Mouse (Mus musculus): ENCODE measurements at regions not wholly inside any gene's neighbourhood (a gene's known extent, or its start where the extent isn't known, plus 50 kb on each side); places are given as distances from the start of the nearest gene placed in this dataset.
"Not testable (repeated sequence)": the region's sequence is repeated elsewhere in the genome, so short reads cannot be mapped to it uniquely, and the experiment has no call there.

GRCm38 (mm10) chr12:8093437-8093836 is 114.5 kb upstream of the Ldah start:
- peak overlapping the region; percentile 25; the same call in 1 of the 2 replicates for H3K27ac ChIP-seq (ENCODE audit: control insufficient read depth, low read depth, low read length)
- no peak overlapping the region for H3K4me3 ChIP-seq (ENCODE audit: control insufficient read depth in 1 of 2, insufficient read depth in 1 of 2, low read depth in 2 of 2, low read length in 2 of 2)
- no peak overlapping the region for H3K9ac ChIP-seq (ENCODE audit: control insufficient read depth, low read depth, low read length, poor library complexity, severe bottlenecking)
- TF ChIP-seq TCF12 (IDR thresholded peaks at IDR 0.05; ENCODE audit: low read depth, low read length) = peak; percentile 40; the same call in 1 of the 2 replicates
- no peak for TF ChIP-seq POLR2AphosphoS2 (IDR thresholded peaks at IDR 0.05; ENCODE audit: low read length)
- TF ChIP-seq JUND (IDR thresholded peaks at IDR 0.05; ENCODE audit: low read depth, low read length) = no peak
- peak; percentile 46; the same call in 1 of the 2 replicates for TF ChIP-seq GATA1 (IDR thresholded peaks at IDR 0.05; ENCODE audit: low read depth, low read length)
- TF ChIP-seq RCOR1 (IDR thresholded peaks at IDR 0.05; ENCODE audit: low read depth, low read length) = 0 out of 2 replicates have a peak, but pooled peaks have one; percentile 6
- TF ChIP-seq MAX (IDR thresholded peaks at IDR 0.05; ENCODE audit: low read length) = no peak
- peak; percentile 44 for TF ChIP-seq TAL1 (IDR thresholded peaks at IDR 0.05; ENCODE audit: low read length)
- TF ChIP-seq BHLHE40 (IDR thresholded peaks at IDR 0.05; ENCODE audit: borderline replicate concordance, low read depth, low read length) = no peak
- peak; percentile 47 to 64; a peak in 3 of 4 replicates for TF ChIP-seq EP300 (IDR thresholded peaks at IDR 0.05; ENCODE audit: low read depth in 1 of 2, low read length in 2 of 2)
- TF ChIP-seq ZKSCAN1 (IDR thresholded peaks at IDR 0.05; ENCODE audit: low read depth, low read length) = no peak
- TF ChIP-seq ZMIZ1 (IDR thresholded peaks at IDR 0.05; ENCODE audit: low read depth, low read length) = no peak
- peak; percentile 27; the same call in 1 of the 2 replicates for TF ChIP-seq ETS1 (IDR thresholded peaks at IDR 0.05; ENCODE audit: low read depth, low read length)
- H3K36me3 ChIP-seq (ENCODE audit: control insufficient read depth in 1 of 2, insufficient read depth in 2 of 2, low read length in 2 of 2) = peaks cover 0 to 21% of the 10 kb centered on the region in 2 experiments; a peak in 2 of 4 replicates
- no peaks in the 10 kb centered on the region for H3K79me2 ChIP-seq (ENCODE audit: control insufficient read depth, insufficient read depth, low read length, poor library complexity)
- DNase-seq (ENCODE audit: low read depth, low spot score) = peak; percentile 52
- H3K9me3 ChIP-seq (replicated peaks; ENCODE audit: insufficient read depth, low read length) = no peaks in the 10 kb centered on the region
- H3K27me3 ChIP-seq (ENCODE audit: control insufficient read depth in 1 of 2, insufficient read depth in 2 of 2, low read length in 2 of 2) = no peaks in the 10 kb centered on the region
- H3K4me1 ChIP-seq (ENCODE audit: control insufficient read depth in 1 of 2, insufficient read depth in 2 of 2, low read length in 2 of 2) = peaks cover 13 to 24% of the 10 kb centered on the region in 2 experiments

DNA sequence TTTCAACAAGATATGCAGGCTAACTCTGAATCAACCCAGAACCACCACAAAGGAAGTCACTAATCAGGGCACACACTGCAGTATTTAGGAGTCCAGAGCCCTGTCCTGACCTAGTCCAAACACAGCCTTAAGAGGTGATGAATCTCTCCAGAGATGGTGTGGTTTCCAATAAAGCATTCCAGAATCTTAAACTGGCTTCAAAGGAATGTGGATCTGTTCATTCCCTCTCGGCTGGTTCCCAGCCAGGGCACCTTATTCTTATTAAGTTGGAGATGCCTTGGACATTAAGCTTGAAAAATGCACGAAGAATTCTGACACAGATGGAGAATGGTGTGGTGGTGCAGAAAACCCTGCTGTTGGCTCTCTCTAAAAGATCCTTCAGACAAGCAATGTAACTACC is 112.0 kb upstream of the Ldah start:
- TF ChIP-seq ETS1 (IDR thresholded peaks at IDR 0.05; ENCODE audit: low read depth, low read length) (no peak), MAX (IDR thresholded peaks at IDR 0.05; ENCODE audit: low read length) (no peak), POLR2A (IDR thresholded peaks at IDR 0.05; ENCODE audit: control insufficient read depth in 1 of 2, insufficient read depth in 1 of 2, low read depth in 1 of 2, low read length in 2 of 2, poor library complexity in 1 of 2) (no peak), TAL1 (IDR thresholded peaks at IDR 0.05; ENCODE audit: low read length) (no peak), TBP (IDR thresholded peaks at IDR 0.05; ENCODE audit: low read depth, low read length) (no peak), SMC3 (IDR thresholded peaks at IDR 0.05; ENCODE audit: low read depth, low read length) (no peak), MAZ (IDR thresholded peaks at IDR 0.05; ENCODE audit: low read depth, low read length) (no peak), ZC3H11A (IDR thresholded peaks at IDR 0.05; ENCODE audit: low read depth, low read length) (no peak), HCFC1 (IDR thresholded peaks at IDR 0.05; ENCODE audit: low read depth, low read length) (no peak), TCF12 (IDR thresholded peaks at IDR 0.05; ENCODE audit: low read depth, low read length) (no peak), GATA1 (IDR thresholded peaks at IDR 0.05; ENCODE audit: low read depth, low read length) (no peak), CHD2 (IDR thresholded peaks at IDR 0.05; ENCODE audit: low read length) (no peak), ELF1 (IDR thresholded peaks at IDR 0.05; ENCODE audit: low read depth, low read length) (no peak), CHD1 (IDR thresholded peaks at IDR 0.05; ENCODE audit: low read depth, low read length) (no peak), MAFK (IDR thresholded peaks at IDR 0.05; ENCODE audit: borderline replicate concordance, low read depth, low read length) (no peak), MEF2A (IDR thresholded peaks at IDR 0.05; ENCODE audit: extremely low read depth, insufficient replicate concordance, low read depth, low read length, poor library complexity, severe bottlenecking) (no peak), ZKSCAN1 (IDR thresholded peaks at IDR 0.05; ENCODE audit: low read depth, low read length) (no peak), JUND (IDR thresholded peaks at IDR 0.05; ENCODE audit: low read depth, low read length) (no peak)
- no peaks in the 10 kb centered on the region for H3K79me2 ChIP-seq (ENCODE audit: control insufficient read depth, insufficient read depth, low read length, poor library complexity)
- H3K27me3 ChIP-seq (ENCODE audit: control insufficient read depth in 1 of 2, insufficient read depth in 2 of 2, low read length in 2 of 2) = no peaks in the 10 kb centered on the region
- H3K9me3 ChIP-seq (replicated peaks; ENCODE audit: insufficient read depth, low read length) = no peaks in the 10 kb centered on the region
- peaks cover 2 to 16% of the 10 kb centered on the region in 2 experiments; a peak in 3 of 4 replicates for H3K4me1 ChIP-seq (ENCODE audit: control insufficient read depth in 1 of 2, insufficient read depth in 2 of 2, low read length in 2 of 2)
- peaks cover 0 to 16% of the 10 kb centered on the region in 2 experiments; a peak in 2 of 4 replicates for H3K36me3 ChIP-seq (ENCODE audit: control insufficient read depth in 1 of 2, insufficient read depth in 2 of 2, low read length in 2 of 2)
- no peak overlapping the region for H3K9ac ChIP-seq (ENCODE audit: control insufficient read depth, low read depth, low read length, poor library complexity, severe bottlenecking)
- H3K27ac ChIP-seq (ENCODE audit: control insufficient read depth, low read depth, low read length) = no peak overlapping the region
- DNase-seq (ENCODE audit: low read depth, low spot score) = no peak
- H3K4me3 ChIP-seq (ENCODE audit: control insufficient read depth in 1 of 2, insufficient read depth in 1 of 2, low read depth in 2 of 2, low read length in 2 of 2) = no peak overlapping the region

- not testable (repeated sequence) for H3K4me3 ChIP-seq (ENCODE audit: control insufficient read depth in 1 of 2, insufficient read depth in 1 of 2, low read depth in 2 of 2, low read length in 2 of 2); DNase-seq (ENCODE audit: low read depth, low spot score); H3K79me2 ChIP-seq (ENCODE audit: control insufficient read depth, insufficient read depth, low read length, poor library complexity); H3K27me3 ChIP-seq (ENCODE audit: control insufficient read depth in 1 of 2, insufficient read depth in 2 of 2, low read length in 2 of 2); H3K9me3 ChIP-seq (replicated peaks; ENCODE audit: insufficient read depth, low read length); H3K27ac ChIP-seq (ENCODE audit: control insufficient read depth, low read depth, low read length); H3K9ac ChIP-seq (ENCODE audit: control insufficient read depth, low read depth, low read length, poor library complexity, severe bottlenecking)
- Histone ChIP-seq H3K4me1 (ENCODE audit: control insufficient read depth in 1 of 2, insufficient read depth in 2 of 2, low read length in 2 of 2) (peaks cover 0 to 10% of the 10 kb centered on the region in 2 experiments; a peak in 2 of 4 replicates), H3K36me3 (ENCODE audit: control insufficient read depth in 1 of 2, insufficient read depth in 2 of 2, low read length in 2 of 2) (peaks cover 0 to 12% of the 10 kb centered on the region in 2 experiments; a peak in 2 of 4 replicates)
These were observed 109.5 kb upstream of the Ldah start for GRCm38 (mm10) chr12:8098395-8098794.

All from MEL (cell line).